Mouse (Mus musculus): Measurements from ENCODE around the gene Mchr1. TPM values are rescaled to one million over a fixed set of nuclear protein-coding genes. Genes with fewer than 3 reads are reported as not detected.
A peak's percentile ranks its signal among the peaks of the same experiment; 100 is the strongest.

Gene Mchr1
- polyA plus RNA-seq, 1 experiment from 2014 or later = 1.4 TPM

- ATAC-seq (no peak), DNase-seq (ENCODE audit: low spot score) (no peak)
- no peaks in the 10 kb centered on the region for H3K9me3 ChIP-seq (replicated peaks; ENCODE audit: control insufficient read depth, low read length)
- peaks cover 4% of the 10 kb centered on the region; the same call in 1 of the 2 replicates for H3K4me1 ChIP-seq (ENCODE audit: control insufficient read depth, insufficient read depth, low read length)
- H3K27me3 ChIP-seq (replicated peaks; ENCODE audit: control insufficient read depth, insufficient read depth, low read length) = no peaks in the 10 kb centered on the region
- H3K27ac ChIP-seq (ENCODE audit: low read depth, low read length) = no peak overlapping the region
- no peak overlapping the region for H3K4me2 ChIP-seq (ENCODE audit: low read length)
- no peaks in the 10 kb centered on the region for H3K36me3 ChIP-seq (ENCODE audit: control insufficient read depth, insufficient read depth, low read length)
- WGBS = 58% methylated on average over 4 of the region's 4 CpGs
- no peak overlapping the region for H3K9ac ChIP-seq (ENCODE audit: low read length)
- no peak overlapping the region for H3K4me3 ChIP-seq (ENCODE audit: low read depth, low read length)
Observed at GRCm38 (mm10) chr15:81195447-81195846, 39.9 kb upstream of the Mchr1 start.

GRCm38 (mm10) chr15:81197197-81197596 lies 38.1 kb upstream of the Mchr1 start:
- no peak overlapping the region for H3K4me3 ChIP-seq (ENCODE audit: low read depth, low read length)
- no peak overlapping the region for H3K27ac ChIP-seq (ENCODE audit: low read depth, low read length)
- 82% methylated on average over 10 of the region's 10 CpGs for WGBS
- H3K4me2 ChIP-seq (ENCODE audit: low read length) = no peak overlapping the region
- H3K27me3 ChIP-seq (replicated peaks; ENCODE audit: control insufficient read depth, insufficient read depth, low read length) = no peaks in the 10 kb centered on the region
- no peaks in the 10 kb centered on the region for H3K4me1 ChIP-seq (ENCODE audit: control insufficient read depth, insufficient read depth, low read length)
- H3K36me3 ChIP-seq (ENCODE audit: control insufficient read depth, insufficient read depth, low read length) = no peaks in the 10 kb centered on the region
- H3K9me3 ChIP-seq (replicated peaks; ENCODE audit: control insufficient read depth, low read length) = no peaks in the 10 kb centered on the region
- ATAC-seq (no peak), DNase-seq (ENCODE audit: low spot score) (no peak)
- H3K9ac ChIP-seq (ENCODE audit: low read length) = no peak overlapping the region

- H3K4me3 ChIP-seq (ENCODE audit: low read depth, low read length) = no peak overlapping the region
- H3K4me2 ChIP-seq (ENCODE audit: low read length) = no peak overlapping the region
- WGBS = 91% methylated on average over 5 of the region's 5 CpGs
- H3K27ac ChIP-seq (ENCODE audit: low read depth, low read length) = no peak overlapping the region
- no peaks in the 10 kb centered on the region for H3K4me1 ChIP-seq (ENCODE audit: control insufficient read depth, insufficient read depth, low read length)
- H3K9ac ChIP-seq (ENCODE audit: low read length) = no peak overlapping the region
- no peaks in the 10 kb centered on the region for H3K27me3 ChIP-seq (replicated peaks; ENCODE audit: control insufficient read depth, insufficient read depth, low read length)
- ATAC-seq = no peak
- no peaks in the 10 kb centered on the region for H3K36me3 ChIP-seq (ENCODE audit: control insufficient read depth, insufficient read depth, low read length)
- no peaks in the 10 kb centered on the region for H3K9me3 ChIP-seq (replicated peaks; ENCODE audit: control insufficient read depth, low read length)
- no peak for DNase-seq (ENCODE audit: low spot score)
Observed at GRCm38 (mm10) chr15:81198447-81198846, 36.9 kb upstream of the Mchr1 start.

- Histone ChIP-seq H3K4me3 (ENCODE audit: low read depth, low read length) (no peak overlapping the region), H3K9ac (ENCODE audit: low read length) (no peak overlapping the region), H3K4me2 (ENCODE audit: low read length) (no peak overlapping the region), H3K27ac (ENCODE audit: low read depth, low read length) (no peak overlapping the region), H3K9me3 (replicated peaks; ENCODE audit: control insufficient read depth, low read length) (no peaks in the 10 kb centered on the region), H3K4me1 (ENCODE audit: control insufficient read depth, insufficient read depth, low read length) (no peaks in the 10 kb centered on the region), H3K27me3 (replicated peaks; ENCODE audit: control insufficient read depth, insufficient read depth, low read length) (no peaks in the 10 kb centered on the region), H3K36me3 (ENCODE audit: control insufficient read depth, insufficient read depth, low read length) (no peaks in the 10 kb centered on the region)
- ATAC-seq (no peak), DNase-seq (ENCODE audit: low spot score) (peak; percentile 91)
- WGBS = 26% methylated on average over 4 of the region's 4 CpGs
Observed at GRCm38 (mm10) chr15:81199372-81199959, 35.8 kb upstream of the Mchr1 start.

GRCm38 (mm10) chr15:81202462-81202861 lies 32.8 kb upstream of the Mchr1 start:
- H3K9ac ChIP-seq (ENCODE audit: low read length) = no peak overlapping the region
- H3K4me1 ChIP-seq (ENCODE audit: control insufficient read depth, insufficient read depth, low read length) = no peaks in the 10 kb centered on the region
- no peaks in the 10 kb centered on the region for H3K36me3 ChIP-seq (ENCODE audit: control insufficient read depth, insufficient read depth, low read length)
- H3K4me3 ChIP-seq (ENCODE audit: low read depth, low read length) = no peak overlapping the region
- no peaks in the 10 kb centered on the region for H3K27me3 ChIP-seq (replicated peaks; ENCODE audit: control insufficient read depth, insufficient read depth, low read length)
- H3K27ac ChIP-seq (ENCODE audit: low read depth, low read length) = no peak overlapping the region
- no peak overlapping the region for H3K4me2 ChIP-seq (ENCODE audit: low read length)
- no peaks in the 10 kb centered on the region for H3K9me3 ChIP-seq (replicated peaks; ENCODE audit: control insufficient read depth, low read length)
- ATAC-seq (no peak), DNase-seq (ENCODE audit: low spot score) (no peak)
- WGBS = 92% methylated on average over 5 of the region's 5 CpGs

- no peak overlapping the region for H3K27ac ChIP-seq (ENCODE audit: low read depth, low read length)
- WGBS = 71% methylated on average over 5 of the region's 5 CpGs
- no peak overlapping the region for H3K4me2 ChIP-seq (ENCODE audit: low read length)
- H3K36me3 ChIP-seq (ENCODE audit: control insufficient read depth, insufficient read depth, low read length) = no peaks in the 10 kb centered on the region
- DNase-seq (ENCODE audit: low spot score) (no peak), ATAC-seq (no peak)
- H3K9ac ChIP-seq (ENCODE audit: low read length) = no peak overlapping the region
- no peak overlapping the region for H3K4me3 ChIP-seq (ENCODE audit: low read depth, low read length)
- H3K4me1 ChIP-seq (ENCODE audit: control insufficient read depth, insufficient read depth, low read length) = no peaks in the 10 kb centered on the region
- no peaks in the 10 kb centered on the region for H3K27me3 ChIP-seq (replicated peaks; ENCODE audit: control insufficient read depth, insufficient read depth, low read length)
- no peaks in the 10 kb centered on the region for H3K9me3 ChIP-seq (replicated peaks; ENCODE audit: control insufficient read depth, low read length)
Observed at GRCm38 (mm10) chr15:81210496-81210895, 24.8 kb upstream of the Mchr1 start.

- DNase-seq (ENCODE audit: low spot score) (no peak), ATAC-seq (no peak)
- no peaks in the 10 kb centered on the region for H3K9me3 ChIP-seq (replicated peaks; ENCODE audit: control insufficient read depth, low read length)
- no peak overlapping the region for H3K27ac ChIP-seq (ENCODE audit: low read depth, low read length)
- H3K9ac ChIP-seq (ENCODE audit: low read length) = no peak overlapping the region
- no peaks in the 10 kb centered on the region for H3K4me1 ChIP-seq (ENCODE audit: control insufficient read depth, insufficient read depth, low read length)
- WGBS = 79% methylated on average over 15 of the region's 15 CpGs
- no peak overlapping the region for H3K4me2 ChIP-seq (ENCODE audit: low read length)
- no peaks in the 10 kb centered on the region for H3K27me3 ChIP-seq (replicated peaks; ENCODE audit: control insufficient read depth, insufficient read depth, low read length)
- no peak overlapping the region for H3K4me3 ChIP-seq (ENCODE audit: low read depth, low read length)
- H3K36me3 ChIP-seq (ENCODE audit: control insufficient read depth, insufficient read depth, low read length) = no peaks in the 10 kb centered on the region
Observed at GRCm38 (mm10) chr15:81212976-81213375, 22.3 kb upstream of the Mchr1 start.

- DNase-seq (ENCODE audit: low spot score) (no peak), ATAC-seq (no peak)
- Histone ChIP-seq H3K9ac (ENCODE audit: low read length) (no peak overlapping the region), H3K27me3 (replicated peaks; ENCODE audit: control insufficient read depth, insufficient read depth, low read length) (no peaks in the 10 kb centered on the region), H3K27ac (ENCODE audit: low read depth, low read length) (no peak overlapping the region), H3K36me3 (ENCODE audit: control insufficient read depth, insufficient read depth, low read length) (no peaks in the 10 kb centered on the region), H3K9me3 (replicated peaks; ENCODE audit: control insufficient read depth, low read length) (no peaks in the 10 kb centered on the region), H3K4me3 (ENCODE audit: low read depth, low read length) (no peak overlapping the region), H3K4me1 (ENCODE audit: control insufficient read depth, insufficient read depth, low read length) (no peaks in the 10 kb centered on the region), H3K4me2 (ENCODE audit: low read length) (no peak overlapping the region)
- WGBS = 91% methylated on average over 19 of the region's 19 CpGs
Observed at GRCm38 (mm10) chr15:81216906-81217653, 18.2 kb upstream of the Mchr1 start.

- Histone ChIP-seq H3K4me3 (ENCODE audit: low read depth, low read length) (no peak overlapping the region), H3K9me3 (replicated peaks; ENCODE audit: control insufficient read depth, low read length) (no peaks in the 10 kb centered on the region), H3K9ac (ENCODE audit: low read length) (no peak overlapping the region), H3K36me3 (ENCODE audit: control insufficient read depth, insufficient read depth, low read length) (no peaks in the 10 kb centered on the region), H3K27ac (ENCODE audit: low read depth, low read length) (no peak overlapping the region), H3K4me1 (ENCODE audit: control insufficient read depth, insufficient read depth, low read length) (no peaks in the 10 kb centered on the region), H3K4me2 (ENCODE audit: low read length) (no peak overlapping the region), H3K27me3 (replicated peaks; ENCODE audit: control insufficient read depth, insufficient read depth, low read length) (no peaks in the 10 kb centered on the region)
- DNase-seq (ENCODE audit: low spot score) = no peak
- 81% methylated on average over 6 of the region's 6 CpGs for WGBS
- ATAC-seq = no peak
Observed at GRCm38 (mm10) chr15:81219054-81219453, 16.2 kb upstream of the Mchr1 start.
